Mouse (Mus musculus) kidney, adult 18-20 months (tissue): Measurements from ENCODE around the gene Il20.

Experiments
- DNase-seq: peaks from one replicate; pipeline ENCODE4 v3.0.0; 2021

Gene Il20

DNA sequence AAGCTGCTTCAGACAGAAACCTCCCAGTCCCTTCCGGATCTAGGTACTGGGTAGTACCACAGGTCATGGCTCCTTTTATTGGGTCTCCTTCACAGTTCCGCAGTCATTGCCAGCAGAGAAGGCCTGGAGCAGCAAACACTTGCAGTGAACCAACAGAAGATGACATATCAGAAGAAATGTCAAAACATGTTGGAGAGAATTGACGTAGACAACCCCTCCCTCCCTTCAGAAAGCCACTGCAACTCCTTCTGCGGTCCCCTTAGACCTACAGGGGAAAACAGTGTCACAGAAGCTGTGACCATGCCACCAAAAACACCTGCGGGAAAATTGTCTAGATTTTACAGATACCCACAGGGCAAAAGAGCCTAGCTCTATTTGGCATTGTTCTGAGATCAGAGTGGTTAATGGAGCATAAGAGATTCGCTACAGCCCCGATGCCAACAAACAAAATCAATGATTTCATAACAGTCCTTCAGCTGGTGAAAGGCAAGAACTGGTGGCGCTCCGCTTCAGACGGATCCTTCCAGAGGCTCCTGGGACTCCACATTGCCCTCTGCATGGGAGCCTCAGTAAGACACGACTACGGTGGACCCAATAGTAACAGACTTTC is at the start of gene Il20:
Gene Il20, minus strand, starts transcription at position 51 of the 610 bp plus-strand sequence.
- no peak for DNase-seq

GRCm38 (mm10) chr1:130946920-130947319 is 35.7 kb upstream of the Il20 start:
- DNase-seq: no peak

GRCm38 (mm10) chr1:130941801-130942200 is 30.6 kb upstream of the Il20 start:
- DNase-seq: no peak

DNA sequence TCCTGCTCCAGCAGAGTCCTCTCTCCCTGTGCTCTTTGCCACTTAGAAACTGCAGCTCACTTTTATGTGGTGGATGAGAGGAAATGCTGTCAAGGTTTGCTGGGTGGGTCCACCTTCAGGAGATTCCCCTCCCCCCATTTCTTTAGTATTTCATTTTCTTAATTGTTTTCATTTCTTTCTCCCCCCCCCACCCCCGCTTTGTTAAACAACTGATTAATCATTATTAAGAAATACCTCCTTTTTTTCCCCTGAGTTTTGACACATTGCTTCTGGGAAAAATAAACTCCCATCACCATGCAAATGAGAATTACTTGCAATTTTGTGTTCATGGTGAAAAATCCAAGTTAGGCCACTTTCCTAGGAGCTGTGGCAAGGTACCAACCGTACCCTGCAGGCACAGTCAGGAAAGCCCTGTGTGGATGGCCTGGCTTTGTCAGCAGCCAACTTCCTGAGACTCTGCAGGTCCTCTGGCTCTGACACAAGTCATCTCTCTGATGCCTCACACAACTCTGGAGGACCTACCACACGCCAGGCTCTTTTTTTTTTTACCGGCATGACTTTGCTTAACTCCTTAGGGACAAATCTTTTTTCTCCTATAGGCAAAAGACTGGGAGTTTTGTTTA is 28.9 kb upstream of the Il20 start, which contains the start of gene Il19:
Gene Il19, minus strand, starts transcription at position 51 of the 623 bp plus-strand sequence.
- no peak for DNase-seq

DNA sequence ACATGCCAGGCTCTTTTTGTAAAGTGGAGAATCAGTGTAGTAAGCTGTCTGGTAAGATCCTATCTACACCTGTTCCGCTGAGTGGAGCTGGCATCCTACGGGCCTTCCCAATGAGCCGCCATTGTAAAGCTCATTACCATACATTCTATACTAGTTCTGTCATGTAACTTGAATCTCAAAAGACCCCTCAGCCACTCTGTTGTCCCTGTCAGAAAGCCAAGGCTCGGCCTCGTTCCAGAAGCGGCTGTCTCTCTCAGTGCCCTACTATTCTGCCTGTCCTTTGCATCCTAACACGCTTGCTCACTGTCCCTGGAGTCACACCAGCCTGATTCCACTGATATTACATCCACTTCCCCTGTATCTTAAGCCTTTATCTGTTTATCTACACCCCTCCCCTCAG is 26.9 kb upstream of the Il20 start:
- DNase-seq: no peak

DNA sequence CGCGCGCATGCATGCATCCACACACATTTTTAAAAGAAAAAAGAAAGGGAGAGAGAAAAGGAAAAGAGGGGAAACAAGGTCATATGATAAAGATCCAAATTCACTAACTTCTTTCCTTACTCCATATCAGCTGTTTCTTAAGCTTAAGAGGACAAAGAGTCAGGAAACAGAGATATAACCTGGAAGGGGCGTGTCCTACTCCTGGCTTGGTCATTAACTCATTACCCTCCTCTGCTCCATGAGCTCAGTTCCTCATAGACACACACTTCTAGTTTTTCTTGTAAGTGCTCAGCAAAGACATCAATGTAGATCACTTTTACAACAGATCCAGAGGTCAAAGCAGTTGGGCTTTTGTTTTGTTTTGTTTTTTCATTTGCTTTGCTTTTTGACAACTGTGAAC is 25.9 kb upstream of the Il20 start:
- no peak for DNase-seq

DNA sequence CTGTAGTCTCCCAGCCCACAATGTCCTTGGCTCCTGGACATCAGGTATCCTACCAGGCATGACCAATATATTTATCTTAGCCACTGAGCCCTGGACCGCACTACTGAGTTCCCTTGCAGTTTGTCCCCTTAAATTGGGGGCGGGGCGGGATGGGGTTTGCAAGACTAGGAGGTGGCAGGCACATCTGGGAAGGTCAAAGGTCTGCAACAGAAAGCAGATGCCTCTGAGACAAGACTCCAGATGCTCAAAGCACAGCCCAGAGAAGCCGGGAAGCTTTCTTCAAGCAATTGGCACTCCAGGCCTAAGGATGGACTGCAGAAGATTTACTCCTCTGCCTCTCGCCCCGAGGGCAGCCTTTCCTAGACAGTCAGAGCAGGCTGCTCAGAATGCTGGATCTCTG is 25.1 kb upstream of the Il20 start:
- DNase-seq: no peak

GRCm38 (mm10) chr1:130926484-130926883 is 15.2 kb upstream of the Il20 start:
- DNase-seq: no peak

GRCm38 (mm10) chr1:130918323-130918980 is 7.2 kb upstream of the Il20 start:
- no peak for DNase-seq

- DNase-seq: no peak
Observed at GRCm38 (mm10) chr1:130902505-130902904, 8.7 kb downstream of the Il20 start.

DNA sequence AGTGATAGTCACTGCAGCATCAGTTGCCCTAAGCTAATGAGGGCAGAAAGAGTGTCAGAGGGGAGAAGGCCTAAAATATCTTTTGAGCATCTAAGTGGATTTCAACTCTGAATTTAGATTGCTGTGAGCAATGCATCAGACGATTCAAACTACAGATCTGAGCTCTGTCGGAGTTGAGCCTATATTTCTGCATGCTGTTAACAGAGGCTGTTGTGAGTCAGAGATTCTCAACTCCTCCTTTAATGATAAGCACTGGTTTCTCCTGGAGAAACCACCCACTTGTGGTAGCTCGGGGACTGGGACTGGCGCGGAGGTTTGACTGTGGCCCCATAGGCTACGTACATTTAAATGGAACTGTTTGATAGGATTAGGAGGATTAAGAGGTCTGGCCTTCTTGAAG is 16.8 kb downstream of the Il20 start:
- no peak for DNase-seq

DNA sequence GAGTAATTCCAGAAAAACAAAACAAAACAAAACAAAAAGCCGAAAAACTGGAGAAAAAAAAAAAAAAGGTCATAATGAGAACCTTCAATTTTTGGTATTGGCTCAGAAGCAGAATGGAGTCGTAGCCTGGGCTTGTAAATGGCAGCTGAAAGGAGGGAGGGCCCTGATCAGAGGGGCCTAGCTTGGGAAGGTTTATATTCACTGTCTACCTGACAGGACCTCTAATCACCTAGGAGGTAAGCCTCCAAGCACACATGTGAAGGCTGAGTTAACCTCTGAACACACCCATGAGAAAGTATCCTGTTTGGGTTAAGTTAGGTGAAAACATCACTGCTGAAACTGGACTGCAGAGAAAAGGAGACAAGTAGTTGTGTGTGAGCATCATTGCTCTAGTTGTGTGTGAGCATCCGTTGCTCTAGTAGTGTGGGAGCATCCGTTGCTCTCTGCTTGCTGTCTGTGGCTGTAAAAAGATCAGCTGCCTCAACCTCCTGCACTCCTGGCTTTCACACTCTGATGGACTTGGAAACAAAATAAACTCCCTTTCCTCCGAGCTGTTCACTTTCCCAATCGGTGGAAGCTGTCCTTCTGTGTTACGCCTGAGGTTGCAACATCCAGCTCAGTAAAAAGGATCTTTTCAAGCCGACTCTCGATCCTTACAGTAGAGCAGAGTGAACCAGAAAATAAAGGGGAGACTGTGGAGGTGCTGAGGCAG is 17.8 kb downstream of the Il20 start:
- DNase-seq: no peak

GRCm38 (mm10) chr1:130892446-130892845 is 18.8 kb downstream of the Il20 start:
- DNase-seq: no peak

- DNase-seq: no peak
Observed at GRCm38 (mm10) chr1:130887354-130887753, 23.9 kb downstream of the Il20 start, which contains the start of gene Il24. Il24 (minus strand) TSS chr1:130887454.

DNA sequence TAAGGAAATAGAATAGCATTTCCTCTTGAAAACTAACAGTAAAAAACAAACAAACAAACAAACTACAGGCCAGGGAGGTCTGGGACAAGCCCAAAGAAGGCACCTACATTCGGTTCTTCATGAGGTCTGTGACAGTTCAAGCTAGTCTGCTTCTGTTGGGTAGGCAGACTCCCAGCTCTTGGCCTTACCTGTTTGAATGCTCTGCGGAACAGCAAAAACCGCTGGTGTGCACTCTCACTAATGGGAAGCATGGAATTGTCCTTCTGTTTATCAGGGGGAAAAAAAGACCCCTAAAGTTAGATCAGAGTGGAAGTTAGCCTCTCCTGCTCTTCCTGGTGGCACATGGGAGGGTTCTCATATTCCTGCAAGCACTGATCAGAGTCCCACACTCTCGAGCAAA is 28.1 kb downstream of the Il20 start:
- DNase-seq: no peak

- no peak for DNase-seq
Observed at GRCm38 (mm10) chr1:130879927-130880326, 31.3 kb downstream of the Il20 start.

DNA sequence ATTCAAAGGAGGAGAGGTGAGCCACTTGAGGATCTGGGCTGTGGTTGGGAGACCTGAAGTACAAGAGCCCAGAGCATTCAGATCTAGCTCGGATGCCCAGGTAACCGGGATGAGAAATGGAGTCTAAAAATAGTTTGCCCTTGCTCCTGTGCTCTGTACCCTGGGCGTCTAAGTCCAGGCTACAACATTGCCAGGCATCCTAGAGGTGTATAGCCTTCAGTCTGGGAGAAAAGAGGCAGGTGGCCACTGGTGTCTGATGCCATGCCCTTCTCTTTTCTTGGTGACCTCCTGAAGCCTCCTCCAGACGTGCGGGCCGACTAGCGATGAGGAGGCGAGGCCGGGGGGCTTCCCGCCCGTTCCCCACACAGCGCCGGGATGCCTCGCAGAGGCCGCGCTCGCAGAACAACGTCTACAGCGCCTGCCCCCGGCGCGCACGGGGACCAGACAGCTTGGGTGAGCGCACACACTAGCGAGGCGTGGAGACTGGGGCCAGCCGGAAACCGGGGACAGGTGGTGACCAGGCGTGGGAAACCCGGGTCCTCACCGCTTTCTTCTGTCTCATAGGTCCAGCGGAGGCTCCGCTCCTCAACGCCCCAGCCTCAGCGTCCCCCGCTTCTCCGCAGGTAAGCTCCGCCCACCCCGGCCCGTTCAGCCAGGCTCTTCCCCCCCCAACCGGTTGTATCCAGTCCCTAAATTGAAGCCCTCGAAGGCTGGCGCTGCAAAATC is 33.2 kb downstream of the Il20 start:
- peak; percentile 38 for DNase-seq

GRCm38 (mm10) chr1:130876931-130877509 is 34.2 kb downstream of the Il20 start:
- DNase-seq: no peak

GRCm38 (mm10) chr1:130875910-130876309 is 35.3 kb downstream of the Il20 start:
- no peak for DNase-seq

DNA sequence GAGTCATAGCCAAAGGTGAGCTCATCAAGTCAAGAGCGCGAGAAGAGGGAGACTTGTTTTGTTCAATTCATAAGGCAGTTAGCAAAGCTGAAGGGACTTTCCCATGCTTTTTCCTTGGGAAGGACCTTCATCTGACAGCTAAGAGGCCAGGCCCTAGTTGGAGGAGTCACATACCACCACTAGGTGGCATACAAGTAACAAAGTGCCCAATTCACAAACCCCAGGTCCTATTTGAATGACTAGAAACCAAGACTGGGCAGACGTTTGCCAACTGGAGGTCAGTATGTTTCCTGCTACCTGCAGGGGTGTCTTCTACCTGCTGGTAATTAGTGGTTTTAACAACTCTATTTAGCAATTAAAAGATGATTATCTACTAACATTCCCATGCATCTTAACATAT is 36.1 kb downstream of the Il20 start:
- peak; percentile 42 for DNase-seq

DNA sequence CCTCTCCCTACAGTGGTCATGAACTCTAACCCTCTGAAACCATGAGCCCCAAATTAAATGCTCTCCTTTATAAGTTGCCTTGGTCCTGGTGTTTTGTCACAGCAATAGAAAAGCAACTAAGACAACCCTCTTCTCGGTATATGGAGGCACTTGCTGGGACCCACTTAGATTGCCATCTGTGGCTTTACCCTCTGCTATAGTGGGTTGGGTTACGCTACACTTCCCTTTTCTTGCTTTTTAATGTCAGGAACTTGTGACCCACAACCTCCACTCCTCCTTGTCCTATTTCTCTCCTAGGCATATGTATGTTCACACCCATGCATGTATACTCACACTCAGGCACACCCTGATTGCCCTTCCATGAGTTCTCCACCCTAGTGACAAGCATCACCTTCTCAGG is 38.3 kb downstream of the Il20 start:
- DNase-seq: no peak

DNA sequence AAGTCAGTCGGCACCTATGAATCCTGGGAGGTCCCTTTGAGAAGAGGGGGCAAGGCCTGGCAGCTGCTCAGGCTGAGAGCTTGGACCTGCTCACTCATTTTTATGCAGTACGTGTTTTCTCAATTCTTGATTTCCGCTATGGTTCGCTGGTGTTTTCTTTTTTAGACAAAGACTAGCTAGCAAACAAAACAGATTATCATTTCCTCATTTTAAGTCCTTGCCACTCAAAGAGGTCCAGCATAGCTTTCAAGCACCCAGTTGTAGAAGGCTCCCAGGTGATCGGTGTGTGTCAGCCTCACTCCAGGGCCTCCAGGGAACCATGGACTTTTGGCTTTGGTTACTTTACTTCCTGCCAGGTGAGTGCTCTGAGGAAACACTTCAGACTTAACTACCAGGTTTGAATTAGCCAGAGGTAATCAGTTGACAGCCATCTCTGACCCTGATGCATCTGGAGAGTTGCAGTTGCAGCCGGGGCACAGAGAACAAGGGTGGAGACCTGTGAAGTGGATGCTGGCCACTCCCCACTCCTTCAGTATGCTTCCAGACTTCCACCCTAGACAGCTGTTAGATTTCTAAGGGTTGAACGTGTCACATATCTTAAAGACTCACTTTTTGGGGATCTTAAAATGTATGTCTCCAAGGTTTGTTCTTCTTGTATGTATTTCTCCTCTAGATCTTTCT is 45.6 kb downstream of the Il20 start, which contains the start of gene Fcmr:
Gene Fcmr, plus strand, starts transcription at position 129 of the 681 bp plus-strand sequence.
- no peak for DNase-seq
